9 mouse cellular contexts compared by ENCODE assay signal in the genomic region with DNA sequence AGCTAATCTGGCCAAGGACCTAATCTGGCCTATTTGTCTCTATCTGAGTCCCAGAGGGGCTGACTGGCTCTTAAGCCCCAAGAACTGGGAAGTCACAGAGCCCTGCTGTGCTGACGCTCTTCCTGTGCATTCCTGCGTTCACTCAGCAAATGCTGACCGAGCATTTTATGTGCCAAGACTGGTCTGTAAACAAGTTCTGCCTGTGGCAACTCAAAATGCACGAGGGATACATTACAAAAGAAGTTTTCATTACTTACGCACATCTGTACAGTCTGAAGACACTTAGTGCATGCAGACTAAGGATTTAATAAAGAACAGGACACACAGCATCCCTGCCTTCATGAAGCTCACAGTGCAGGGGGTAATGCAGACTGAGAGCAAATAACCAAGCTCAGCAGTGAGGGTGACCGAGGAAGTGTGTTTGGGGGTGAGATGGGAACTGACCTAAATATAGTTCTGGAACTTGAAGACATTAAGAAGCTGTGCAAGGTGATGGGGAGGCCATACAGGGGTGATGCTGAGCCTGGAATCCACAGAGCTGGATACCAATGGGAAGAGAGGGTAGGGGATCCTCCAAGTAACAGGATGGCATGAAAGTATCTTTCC.
A peak's percentile ranks its signal among the peaks of the same experiment; 100 is the strongest.
DNase-seq lines count a peak whose midpoint lies in the region; ATAC-seq and TF ChIP-seq lines count a peak whose summit lies in the region.
"Had no signal": no experiment of that assay in that cellular context is flagged by ENCODE, and none has a peak within 500 bp of the region (broad histone marks: within the 10 kb centered on the region; RNA-seq: fewer than 3 reads in every experiment).

No protein-coding gene starts in this region.

- H3K4me1 ChIP-seq in intestine, embryonic 16.5 days (ENCODE audit: control insufficient read depth, insufficient read depth, low read length): no peaks in the 10 kb centered on the region; the same call in 1 of the 2 replicates
- 0 out of 2 replicates have a peak, but pooled peaks cover 3% of the 10 kb centered on the region for H3K4me1 ChIP-seq in intestine, embryonic 15.5 days (replicated peaks)
- H3K4me1 ChIP-seq in midbrain, postnatal 0 days (ENCODE audit: insufficient read depth, low read length): no peaks in the 10 kb centered on the region
- peaks cover 10% of the 10 kb centered on the region for H3K4me1 ChIP-seq in midbrain, embryonic 13.5 days (replicated peaks)
- H3K4me1 ChIP-seq: neural tube, embryonic 12.5 days had no signal

- H3K9me3 ChIP-seq in intestine, embryonic 16.5 days (ENCODE audit: control insufficient read depth, low read length): no peaks in the 10 kb centered on the region; the same call in 1 of the 2 replicates
- no peaks in the 10 kb centered on the region for H3K9me3 ChIP-seq in intestine, embryonic 15.5 days
- no peaks in the 10 kb centered on the region for H3K9me3 ChIP-seq in midbrain, postnatal 0 days (ENCODE audit: low read length)
- H3K9me3 ChIP-seq in midbrain, embryonic 13.5 days: no peaks in the 10 kb centered on the region
- H3K9me3 ChIP-seq: neural tube, embryonic 12.5 days had no signal

- TF ChIP-seq CTCF in midbrain, postnatal 0 days (IDR thresholded peaks at IDR 0.05): no peak

- no peaks in the 10 kb centered on the region for H3K36me3 ChIP-seq in intestine, embryonic 16.5 days (ENCODE audit: control insufficient read depth, insufficient read depth, low read length)
- no peaks in the 10 kb centered on the region for H3K36me3 ChIP-seq in intestine, embryonic 15.5 days
- H3K36me3 ChIP-seq in midbrain, postnatal 0 days (ENCODE audit: insufficient read depth, low read length): no peaks in the 10 kb centered on the region
- no peaks in the 10 kb centered on the region for H3K36me3 ChIP-seq in midbrain, embryonic 13.5 days
- H3K36me3 ChIP-seq: neural tube, embryonic 12.5 days had no signal

- H3K9ac ChIP-seq in intestine, embryonic 16.5 days (ENCODE audit: low read depth, low read length): no peak overlapping the region
- H3K9ac ChIP-seq in intestine, embryonic 15.5 days: no peak overlapping the region
- H3K9ac ChIP-seq in midbrain, postnatal 0 days (replicated peaks; ENCODE audit: low read length, poor library complexity, severe bottlenecking): no peak overlapping the region
- H3K9ac ChIP-seq in midbrain, embryonic 13.5 days (replicated peaks): no peak overlapping the region
- H3K9ac ChIP-seq: neural tube, embryonic 12.5 days had no signal

- DNase-seq in midbrain, postnatal 0 days (ENCODE audit: low spot score): peak; percentile 61
- peak; percentile 73 for DNase-seq in kidney, postnatal 10 days
- peak; percentile 56 for DNase-seq in telencephalon, adult 2 months (ENCODE audit: low read depth, low spot score)
- no peak for DNase-seq in ovary, adult 18-20 months (ENCODE audit: low spot score)

- H3K4me3 ChIP-seq in intestine, embryonic 16.5 days (ENCODE audit: low read length): no peak overlapping the region
- H3K4me3 ChIP-seq in intestine, embryonic 15.5 days (replicated peaks): no peak overlapping the region
- no peak overlapping the region for H3K4me3 ChIP-seq in midbrain, postnatal 0 days (ENCODE audit: low read depth, low read length)
- no peak overlapping the region for H3K4me3 ChIP-seq in midbrain, embryonic 13.5 days (replicated peaks)
- H3K4me3 ChIP-seq: neural tube, embryonic 12.5 days had no signal

- ATAC-seq in intestine, embryonic 16.5 days: no peak
- ATAC-seq in intestine, embryonic 15.5 days: no peak
- no peak for ATAC-seq in midbrain, postnatal 0 days (ENCODE audit: low FRiP score)
- no peak for ATAC-seq in midbrain, embryonic 13.5 days
- ATAC-seq: intestine, postnatal 0 days had no signal

- H3K4me2 ChIP-seq in intestine, embryonic 16.5 days (ENCODE audit: low read depth, low read length): no peak overlapping the region
- H3K4me2 ChIP-seq in intestine, embryonic 15.5 days (replicated peaks): no peak overlapping the region
- no peak overlapping the region for H3K4me2 ChIP-seq in midbrain, postnatal 0 days (ENCODE audit: low read depth, low read length, poor library complexity, severe bottlenecking)
- no peak overlapping the region for H3K4me2 ChIP-seq in midbrain, embryonic 13.5 days (replicated peaks)
- H3K4me2 ChIP-seq: neural tube, embryonic 12.5 days had no signal

- H3K27ac ChIP-seq in intestine, embryonic 16.5 days (ENCODE audit: low read length): 0 out of 2 replicates have a peak overlapping the region, but pooled peaks have one; percentile 5
- H3K27ac ChIP-seq in intestine, embryonic 15.5 days: no peak overlapping the region
- no peak overlapping the region for H3K27ac ChIP-seq in midbrain, postnatal 0 days (ENCODE audit: low read depth, low read length)
- H3K27ac ChIP-seq in midbrain, embryonic 13.5 days: no peak overlapping the region
- H3K27ac ChIP-seq: neural tube, embryonic 12.5 days had no signal

- WGBS in intestine, embryonic 16.5 days: 49% methylated on average over 6 of the region's 6 CpGs
- WGBS in intestine, embryonic 15.5 days: 43% methylated on average over 6 of the region's 6 CpGs
- WGBS in midbrain, postnatal 0 days: 57% methylated on average over 6 of the region's 6 CpGs
- WGBS in midbrain, embryonic 13.5 days: 76% methylated on average over 6 of the region's 6 CpGs

- H3K27me3 ChIP-seq in intestine, embryonic 16.5 days (replicated peaks; ENCODE audit: control insufficient read depth, insufficient read depth, low read length): no peaks in the 10 kb centered on the region
- no peaks in the 10 kb centered on the region; the same call in 1 of the 2 replicates for H3K27me3 ChIP-seq in intestine, embryonic 15.5 days (replicated peaks)
- no peaks in the 10 kb centered on the region for H3K27me3 ChIP-seq in midbrain, postnatal 0 days (ENCODE audit: insufficient read depth, low read length)
- no peaks in the 10 kb centered on the region for H3K27me3 ChIP-seq in midbrain, embryonic 13.5 days
- H3K27me3 ChIP-seq: neural tube, embryonic 12.5 days had no signal
